ENCODE assay signal across 8 mouse cellular contexts in the genomic region with DNA sequence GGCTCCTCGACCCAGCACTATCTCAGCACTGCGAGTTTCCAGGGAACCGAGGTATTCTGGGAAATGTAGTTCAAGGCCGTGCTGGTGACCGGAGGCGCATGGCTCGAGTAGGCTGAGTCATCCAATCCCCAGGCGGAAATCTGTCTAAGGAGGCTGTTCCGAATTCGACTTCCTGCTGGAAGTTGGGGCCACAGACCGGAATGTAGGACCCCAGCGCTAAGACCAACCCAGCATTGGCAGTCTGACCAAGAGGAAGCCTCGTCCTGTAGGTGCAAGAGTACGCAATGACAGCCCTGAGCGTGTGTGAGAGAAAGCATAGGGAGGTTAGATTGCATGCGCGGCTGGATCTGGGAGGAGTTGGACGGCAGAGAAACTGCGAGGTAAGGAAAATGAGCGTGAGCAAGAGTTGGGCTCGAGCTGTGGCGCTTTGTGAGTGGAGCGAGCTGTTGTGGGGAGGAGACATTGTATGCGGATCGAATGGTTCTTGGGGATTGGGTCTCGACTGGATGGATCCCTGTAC. TPM values are rescaled to one million over a fixed set of nuclear protein-coding genes. Genes with fewer than 3 reads are reported as not detected.
A peak's percentile ranks its signal among the peaks of the same experiment; 100 is the strongest.
DNase-seq lines count a peak whose midpoint lies in the region; ATAC-seq and TF ChIP-seq lines count a peak whose summit lies in the region.

Gene Zfp790 (plus strand): TSS at position 205 of the 520 bp plus-strand sequence.

- no peaks in the 10 kb centered on the region for H3K9me3 ChIP-seq in embryonic facial prominence, embryonic 15.5 days (replicated peaks)
- H3K9me3 ChIP-seq in limb, embryonic 14.5 days (ENCODE audit: control insufficient read depth, low read length), result no peaks in the 10 kb centered on the region
- H3K9me3 ChIP-seq in midbrain, postnatal 0 days (ENCODE audit: low read length), result no peaks in the 10 kb centered on the region

- TF ChIP-seq POLR2A in bone marrow, adult 2 months (IDR thresholded peaks at IDR 0.05; ENCODE audit: borderline replicate concordance, control insufficient read depth, low read depth, low read length), result 0 out of 2 replicates have a peak, but pooled peaks have one; percentile 21
- TF ChIP-seq POLR2A in limb, embryonic 14.5 days (IDR thresholded peaks at IDR 0.05; ENCODE audit: borderline replicate concordance, extremely low read depth, insufficient read depth, insufficient read length), result peak; percentile 56; the same call in 1 of the 2 replicates

- WGBS in bone marrow, adult 2 months, result under 1% methylated on average over 26 of the region's 26 CpGs
- WGBS in embryonic facial prominence, embryonic 15.5 days, result under 1% methylated on average over 26 of the region's 26 CpGs
- WGBS in limb, embryonic 14.5 days, result under 1% methylated on average over 26 of the region's 26 CpGs
- under 1% methylated on average over 26 of the region's 26 CpGs for WGBS in midbrain, postnatal 0 days

- peak within 1 kb of the TSS; percentile 92 for H3K4me3 ChIP-seq in bone marrow, adult 2 months (replicated peaks; ENCODE audit: control insufficient read depth, low read depth, low read length)
- peak within 1 kb of the TSS; percentile 68 for H3K4me3 ChIP-seq in embryonic facial prominence, embryonic 15.5 days (replicated peaks)
- peak within 1 kb of the TSS; percentile 74 for H3K4me3 ChIP-seq in limb, embryonic 14.5 days (replicated peaks; ENCODE audit: low read length)
- peak within 1 kb of the TSS; percentile 46 for H3K4me3 ChIP-seq in midbrain, postnatal 0 days (ENCODE audit: low read depth, low read length)

- ATAC-seq in embryonic facial prominence, embryonic 15.5 days (ENCODE audit: insufficient number of reproducible peaks, low FRiP score, low TSS enrichment, low read depth), result peak; percentile 95
- peak; percentile 94 for ATAC-seq in limb, embryonic 14.5 days (ENCODE audit: low FRiP score, low read depth)
- ATAC-seq in midbrain, postnatal 0 days (ENCODE audit: low FRiP score), result peak; percentile 94

- peak within 1 kb of the TSS; percentile 81 for H3K4me2 ChIP-seq in embryonic facial prominence, embryonic 15.5 days (replicated peaks)
- H3K4me2 ChIP-seq in limb, embryonic 14.5 days (replicated peaks; ENCODE audit: low read depth, low read length, severe bottlenecking), result peak within 1 kb of the TSS; percentile 70
- peak within 1 kb of the TSS; percentile 59 for H3K4me2 ChIP-seq in midbrain, postnatal 0 days (ENCODE audit: low read depth, low read length, poor library complexity, severe bottlenecking)

- peak within 1 kb of the TSS; percentile 49 for H3K9ac ChIP-seq in embryonic facial prominence, embryonic 15.5 days
- peak within 1 kb of the TSS; percentile 76 for H3K9ac ChIP-seq in limb, embryonic 14.5 days (ENCODE audit: low read depth, low read length, severe bottlenecking)
- H3K9ac ChIP-seq in midbrain, postnatal 0 days (replicated peaks; ENCODE audit: low read length, poor library complexity, severe bottlenecking), result peak within 1 kb of the TSS; percentile 65

- peak; percentile 98 for DNase-seq in 416B (ENCODE audit: low read depth)
- DNase-seq in heart, adult 8-10 months (ENCODE audit: low spot score), result peak; percentile 95
- peak; percentile 95 for DNase-seq in kidney, adult 9 months
- peak; percentile 97 for DNase-seq in limb, embryonic 14.5 days (ENCODE audit: low spot score)
- peak; percentile 98 for DNase-seq in midbrain, postnatal 0 days (ENCODE audit: low spot score)
- peak; percentile 54 to 63 for DNase-seq in spleen, postnatal 14 days (ENCODE audit: low spot score in 2 of 2)

- H3K27me3 ChIP-seq in embryonic facial prominence, embryonic 15.5 days, result no peaks in the 10 kb centered on the region
- no peaks in the 10 kb centered on the region for H3K27me3 ChIP-seq in limb, embryonic 14.5 days (ENCODE audit: control insufficient read depth, insufficient read depth, low read length)
- H3K27me3 ChIP-seq in midbrain, postnatal 0 days (ENCODE audit: insufficient read depth, low read length), result no peaks in the 10 kb centered on the region

- H3K36me3 ChIP-seq in embryonic facial prominence, embryonic 15.5 days, result peaks cover 6% of the 10 kb centered on the region; the same call in 1 of the 2 replicates
- no peaks in the 10 kb centered on the region for H3K36me3 ChIP-seq in limb, embryonic 14.5 days (ENCODE audit: control insufficient read depth, insufficient read depth, low read length)
- no peaks in the 10 kb centered on the region for H3K36me3 ChIP-seq in midbrain, postnatal 0 days (ENCODE audit: insufficient read depth, low read length)

- H3K4me1 ChIP-seq in bone marrow, adult 2 months (ENCODE audit: control insufficient read depth, insufficient read depth, low read length), result peaks cover 1% of the 10 kb centered on the region
- peaks cover 27% of the 10 kb centered on the region for H3K4me1 ChIP-seq in embryonic facial prominence, embryonic 15.5 days
- H3K4me1 ChIP-seq in limb, embryonic 14.5 days (ENCODE audit: control insufficient read depth, insufficient read depth, low read length), result peaks cover 21% of the 10 kb centered on the region
- H3K4me1 ChIP-seq in midbrain, postnatal 0 days (ENCODE audit: insufficient read depth, low read length), result peaks cover 23% of the 10 kb centered on the region

- peak within 1 kb of the TSS; percentile 21 for H3K27ac ChIP-seq in bone marrow, adult 2 months (ENCODE audit: control insufficient read depth, insufficient read depth, low read depth, low read length, poor library complexity)
- peak within 1 kb of the TSS; percentile 94 for H3K27ac ChIP-seq in embryonic facial prominence, embryonic 15.5 days (replicated peaks)
- H3K27ac ChIP-seq in limb, embryonic 14.5 days (replicated peaks; ENCODE audit: low read depth, low read length), result peak within 1 kb of the TSS; percentile 79
- H3K27ac ChIP-seq in midbrain, postnatal 0 days (ENCODE audit: low read depth, low read length), result peak within 1 kb of the TSS; percentile 79

- TF ChIP-seq CTCF in bone marrow, adult 2 months (IDR thresholded peaks at IDR 0.05; ENCODE audit: control insufficient read depth, insufficient read depth, low read length), result no peak
- TF ChIP-seq CTCF in midbrain, postnatal 0 days (IDR thresholded peaks at IDR 0.05), result no peak; the same call in 1 of the 2 replicates

RNA-seq across cellular contexts. Expression of gene Zfp790, which starts in this region (rescaled TPM):
- 2.1 and 3.8 TPM in 2 replicates for polyA plus RNA-seq in bone marrow, adult 2 months (2011; ENCODE audit: insufficient read depth, insufficient read length, low replicate concordance, missing spikeins)
- polyA plus RNA-seq in embryonic facial prominence, embryonic 15.5 days (2015; fragmentation: Nextera tagmentation; extraction: Ambion mirVana), result 14.1 and 14.6 TPM in 2 replicates
- 10 to 100 TPM in 3 of 4 experiments, 1 to 10 TPM in 1; 10.0 to 13.4 (median 11.8) TPM for total RNA-seq in heart, adult 8-10 months (2022)
- 5.9 and 8.0 TPM in 2 replicates for polyA plus RNA-seq in limb, embryonic 14.5 days (2012; rRNA removed)
- polyA plus RNA-seq in limb, embryonic 14.5 days (2014; fragmentation: Nextera tagmentation; extraction: Ambion mirVana), result 13.8 and 16.6 TPM in 2 replicates
- 10.7 and 16.3 TPM in 2 replicates for total RNA-seq in midbrain, postnatal 0 days (2014; rRNA removed)
- 11.7 and 11.9 TPM in 2 replicates for polyA plus RNA-seq in midbrain, postnatal 0 days (2015; fragmentation: Nextera tagmentation; extraction: Ambion mirVana)

Comparison
In these comparisons a context has a peak if more than half of its experiments do, and no peak if none do; other contexts are left out.
1. Peak in every context shown above with its lines: DNase-seq, ATAC-seq, H3K4me3 ChIP-seq and H3K27ac ChIP-seq.
2. H3K27ac ChIP-seq: peak in every context shown above with its lines; median percentile 94 in embryonic facial prominence, embryonic 15.5 days; 79 in limb, embryonic 14.5 days; 79 in midbrain, postnatal 0 days; 21 in bone marrow, adult 2 months.